Mouse (Mus musculus) kidney, adult 2 months (tissue): Measurements from ENCODE around the gene Zfp239.

Source experiments
- CTCF ChIP-seq: fragments of 200-500 bp; conservative IDR thresholded peaks from 2 replicates; pipeline ENCODE4 v1.5.1; 2011; ENCODE audit warnings: low read depth, mild to moderate bottlenecking, control low read depth, low read length, moderate library complexity, mixed read lengths; ENCODE audit not compliant: insufficient read depth, insufficient read length
- POLR2A ChIP-seq: fragments of 200-500 bp; IDR thresholded peaks from one replicate; pipeline ENCODE4 v1.6.1; 2011; ENCODE audit warnings: low read depth, low read length, control low read depth

DNA sequence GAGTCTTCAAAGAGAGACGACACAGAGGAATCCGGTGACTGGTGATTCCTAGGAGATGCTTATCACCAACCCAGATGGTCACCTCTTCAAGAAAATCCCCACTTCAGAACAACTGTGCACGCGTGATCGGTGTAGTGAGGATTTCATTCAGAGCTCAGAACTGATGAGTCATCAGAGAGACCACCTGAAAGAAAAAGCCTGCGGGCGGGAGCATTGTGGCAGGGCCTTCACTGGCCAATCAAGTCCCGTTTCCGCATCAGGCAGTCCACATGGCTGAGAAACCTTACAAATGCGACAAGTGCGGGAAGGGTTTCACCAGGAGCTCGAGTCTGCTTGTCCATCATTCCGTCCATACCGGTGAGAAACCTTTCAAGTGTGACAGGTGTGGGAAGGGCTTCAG, 9.1 kb downstream of the Zfp239 start:
- no peak for TF ChIP-seq CTCF
- no peak for TF ChIP-seq POLR2A
